Comparison of ENCODE assay signal across 14 mouse cellular contexts in genomic region chr5:54200032-54200431, GRCm38 (mm10).
"Had no signal": no experiment of that assay in that cellular context is flagged by ENCODE, and none has a peak within 500 bp of the region (broad histone marks: within the 10 kb centered on the region; RNA-seq: fewer than 3 reads in every experiment).

No protein-coding gene starts in this region.

- H3K4me2 ChIP-seq: intestine, embryonic 15.5 days; limb, embryonic 12.5 days; liver, embryonic 13.5 days; midbrain, embryonic 11.5 days had no signal

- H3K4me1 ChIP-seq: intestine, embryonic 15.5 days; liver, embryonic 13.5 days; megakaryocyte, embryonic 14.5 days had no signal

- H3K4me3 ChIP-seq: intestine, embryonic 15.5 days; left cerebral cortex, adult 2 months; limb, embryonic 12.5 days; liver, embryonic 13.5 days; megakaryocyte, embryonic 14.5 days had no signal

- DNase-seq: kidney, adult 18-20 months; kidney, postnatal 25 days; liver; liver, embryonic 13.5 days; liver, postnatal 0 days; thymus, adult 18-20 months; thymus, postnatal 14 days had no signal

- H3K9ac ChIP-seq: intestine, embryonic 15.5 days; limb, embryonic 12.5 days; liver, embryonic 13.5 days; liver, postnatal 0 days had no signal

- H3K9me3 ChIP-seq: intestine, embryonic 15.5 days; limb, embryonic 12.5 days; liver, embryonic 13.5 days; megakaryocyte, embryonic 14.5 days had no signal

- H3K36me3 ChIP-seq: intestine, embryonic 15.5 days; limb, embryonic 12.5 days; liver, embryonic 13.5 days had no signal

- H3K27me3 ChIP-seq: intestine, embryonic 15.5 days; liver, embryonic 13.5 days; megakaryocyte, embryonic 14.5 days had no signal

- ATAC-seq: intestine, embryonic 15.5 days; liver, postnatal 0 days; midbrain, embryonic 16.5 days had no signal

- H3K27ac ChIP-seq: intestine, embryonic 15.5 days; left cerebral cortex, adult 2 months; limb, embryonic 12.5 days; liver, embryonic 13.5 days; macrophage had no signal
